Mouse (Mus musculus): Measurements from ENCODE around the gene Mindy4.

Gene Mindy4

DNA sequence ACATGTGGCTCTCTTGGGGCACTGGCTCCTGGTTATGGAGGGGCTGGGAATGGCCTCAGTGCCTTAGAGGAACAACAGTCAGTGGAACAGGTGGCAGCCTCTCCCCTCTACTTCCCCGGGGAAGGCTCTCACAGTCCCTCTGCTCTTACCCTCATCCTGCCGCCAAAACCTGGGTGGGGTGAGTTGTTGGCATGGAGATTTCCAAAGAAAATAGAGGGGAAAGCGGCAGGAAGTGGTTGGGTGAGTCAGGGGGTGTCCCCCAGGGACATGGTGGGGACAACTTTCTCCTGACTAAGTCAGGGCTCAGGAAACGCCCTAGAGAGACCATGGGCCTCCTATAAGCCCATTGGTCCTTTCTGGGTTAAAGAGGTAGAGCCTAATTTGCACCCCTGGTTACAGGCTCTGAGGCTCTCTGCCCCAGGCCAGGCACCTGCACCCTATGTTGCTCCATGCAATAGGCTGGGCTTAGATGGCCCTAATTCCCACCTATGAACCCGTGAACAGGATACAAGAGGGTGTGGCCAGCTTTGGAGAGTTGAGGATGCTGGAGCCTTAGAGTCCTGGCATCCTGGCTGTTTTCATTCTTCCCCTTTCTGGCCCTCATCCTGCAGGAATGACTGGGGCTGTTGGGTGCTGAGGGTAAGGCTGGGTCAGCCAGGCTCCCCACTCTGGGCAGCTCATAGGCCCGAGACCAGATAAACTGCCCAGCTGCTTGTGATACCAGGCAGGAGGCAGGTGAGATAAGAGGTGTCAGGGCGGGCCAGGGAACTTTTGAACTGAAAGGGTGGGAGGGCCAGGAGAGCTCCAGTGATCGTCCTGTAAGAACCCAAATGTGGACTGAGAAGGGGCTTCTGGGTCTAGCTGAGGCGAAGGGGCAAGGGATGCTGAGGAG, 136.0 kb downstream of the Mindy4 start:
- in situ Hi-C loops (cut with MboI): no loop called here

DNA sequence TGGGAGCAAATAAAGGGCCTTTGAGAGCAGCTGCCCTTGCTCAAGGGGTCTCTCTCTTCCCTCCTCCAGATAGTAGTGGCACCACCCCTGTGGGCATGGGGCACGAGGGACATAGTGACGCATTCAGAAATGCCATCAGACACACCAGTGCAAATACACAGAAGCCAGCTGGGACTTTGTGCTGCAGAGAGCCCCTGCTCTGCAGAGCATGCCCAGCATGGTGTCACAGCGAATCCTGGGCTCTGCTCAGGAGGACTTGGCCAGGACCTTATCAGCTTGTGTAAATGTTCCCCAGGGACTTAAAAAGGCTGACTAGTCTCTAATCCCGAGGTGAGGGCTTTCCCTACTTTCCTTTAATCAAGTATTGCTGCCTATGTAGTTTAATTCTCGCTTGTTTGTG, 138.5 kb downstream of the Mindy4 start:
- in situ Hi-C loops (cut with MboI): no loop called here

DNA sequence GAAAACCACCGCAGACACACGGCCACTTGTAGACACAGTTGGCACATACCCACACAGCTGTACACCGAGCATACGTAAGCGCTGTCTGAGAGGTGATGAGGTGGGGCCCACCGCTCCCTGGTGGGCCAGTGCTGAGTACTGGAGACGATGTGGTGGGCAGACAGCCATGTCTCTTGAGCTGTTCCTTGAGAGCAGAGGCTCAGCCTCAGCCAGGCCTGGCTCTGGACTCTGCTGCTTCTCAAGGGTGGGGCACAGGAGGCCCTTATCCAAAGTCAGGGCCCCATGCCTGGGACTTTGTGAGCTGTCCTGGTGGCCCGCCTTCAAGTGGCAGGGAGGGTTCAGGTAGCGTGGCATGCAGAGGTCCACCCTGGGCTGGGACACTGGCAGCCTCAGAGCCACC, 139.1 kb downstream of the Mindy4 start:
- in situ Hi-C loops (cut with MboI): no loop called here

DNA sequence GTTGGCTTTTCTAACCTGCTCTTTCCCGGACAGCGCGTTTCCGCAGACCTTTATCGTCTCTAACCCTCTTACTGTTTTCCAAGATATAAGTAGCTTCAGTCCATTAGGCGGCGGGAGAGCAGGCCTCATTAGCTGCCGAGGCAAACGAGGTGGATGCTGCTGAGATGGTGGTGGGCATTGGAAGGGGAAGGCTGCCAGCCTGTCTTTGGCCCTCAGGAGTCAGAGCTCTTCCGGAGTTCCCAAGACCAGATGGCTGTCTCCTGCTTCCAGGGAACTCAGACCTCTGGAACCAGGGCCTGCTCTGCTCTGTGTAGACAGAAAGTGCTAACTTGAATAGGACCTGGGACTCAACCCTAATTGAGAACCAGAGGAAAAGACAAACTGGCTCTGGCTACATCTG, 140.3 kb downstream of the Mindy4 start:
- in situ Hi-C loops (cut with MboI): no loop called here

DNA sequence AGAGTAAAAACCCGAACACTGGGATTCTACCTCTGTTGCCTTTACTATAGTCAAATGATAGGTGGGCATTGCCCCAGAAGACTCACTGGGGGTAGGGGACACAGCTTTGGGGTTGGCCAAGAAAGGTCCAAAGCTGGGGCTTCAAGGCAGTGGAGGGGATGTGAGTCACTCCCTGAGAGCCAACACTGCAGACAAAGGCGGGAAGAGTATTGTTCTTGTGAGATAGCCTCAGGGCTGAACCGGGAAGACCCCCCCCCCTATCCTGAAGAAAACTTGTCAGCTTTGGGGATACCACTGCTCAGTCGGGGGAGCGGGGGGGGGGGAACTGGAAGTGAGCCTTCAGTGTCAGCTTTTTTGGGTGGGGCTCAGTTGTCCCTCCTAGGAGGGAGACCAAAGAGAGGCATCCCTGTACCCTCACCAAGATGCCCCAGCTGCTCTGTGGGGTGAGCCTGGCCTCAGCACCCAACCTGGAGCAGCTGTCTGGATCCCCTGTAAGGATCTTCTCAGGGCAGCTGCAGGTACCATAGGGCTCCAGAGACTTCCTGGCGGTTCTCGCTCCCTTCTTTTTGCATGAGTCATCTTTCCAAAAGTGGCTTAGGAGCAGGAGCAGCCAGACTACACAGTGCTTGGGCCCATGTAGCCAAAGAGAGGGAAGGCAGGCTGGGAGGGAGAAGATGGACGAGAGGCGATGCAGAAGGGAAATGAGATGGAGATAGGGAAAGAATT, 141.3 kb downstream of the Mindy4 start:
- in situ Hi-C loops (cut with MboI): no loop called here

DNA sequence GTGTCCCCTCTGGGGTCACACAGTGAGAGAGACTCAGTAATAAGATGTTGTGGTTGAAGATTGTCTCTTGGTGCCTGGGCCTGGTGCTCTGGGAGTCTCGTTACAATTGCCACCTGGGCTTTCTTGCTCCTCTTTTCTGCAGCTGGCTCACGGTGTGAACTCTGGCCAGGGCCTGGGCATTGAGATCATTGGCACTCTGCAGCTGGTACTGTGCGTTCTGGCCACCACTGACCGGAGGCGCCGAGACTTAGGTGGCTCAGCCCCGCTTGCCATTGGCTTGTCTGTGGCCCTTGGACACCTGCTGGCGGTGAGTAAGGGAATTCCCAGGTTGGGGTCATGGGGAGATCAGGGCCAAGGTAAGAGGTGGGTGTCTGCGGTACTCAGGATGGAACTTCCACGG, 142.1 kb downstream of the Mindy4 start:
- in situ Hi-C loops (cut with MboI): no loop called here

DNA sequence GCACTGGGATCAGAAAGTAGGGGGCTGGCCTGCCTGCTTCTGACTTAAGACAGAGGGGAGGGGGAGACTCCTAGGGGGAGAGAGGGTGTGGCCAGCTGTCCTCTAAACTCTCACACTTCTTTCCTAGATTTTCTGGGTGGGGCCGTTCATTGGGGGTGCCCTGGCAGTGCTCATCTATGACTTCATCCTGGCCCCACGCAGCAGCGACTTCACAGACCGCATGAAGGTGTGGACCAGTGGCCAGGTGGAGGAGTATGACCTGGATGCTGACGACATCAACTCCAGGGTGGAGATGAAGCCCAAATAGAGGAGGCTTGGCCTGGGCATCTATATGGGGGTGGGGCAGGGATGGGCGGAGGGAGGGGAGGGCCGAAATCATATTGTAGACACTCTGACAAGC, 143.3 kb downstream of the Mindy4 start:
- in situ Hi-C loops (cut with MboI): no loop called here

DNA sequence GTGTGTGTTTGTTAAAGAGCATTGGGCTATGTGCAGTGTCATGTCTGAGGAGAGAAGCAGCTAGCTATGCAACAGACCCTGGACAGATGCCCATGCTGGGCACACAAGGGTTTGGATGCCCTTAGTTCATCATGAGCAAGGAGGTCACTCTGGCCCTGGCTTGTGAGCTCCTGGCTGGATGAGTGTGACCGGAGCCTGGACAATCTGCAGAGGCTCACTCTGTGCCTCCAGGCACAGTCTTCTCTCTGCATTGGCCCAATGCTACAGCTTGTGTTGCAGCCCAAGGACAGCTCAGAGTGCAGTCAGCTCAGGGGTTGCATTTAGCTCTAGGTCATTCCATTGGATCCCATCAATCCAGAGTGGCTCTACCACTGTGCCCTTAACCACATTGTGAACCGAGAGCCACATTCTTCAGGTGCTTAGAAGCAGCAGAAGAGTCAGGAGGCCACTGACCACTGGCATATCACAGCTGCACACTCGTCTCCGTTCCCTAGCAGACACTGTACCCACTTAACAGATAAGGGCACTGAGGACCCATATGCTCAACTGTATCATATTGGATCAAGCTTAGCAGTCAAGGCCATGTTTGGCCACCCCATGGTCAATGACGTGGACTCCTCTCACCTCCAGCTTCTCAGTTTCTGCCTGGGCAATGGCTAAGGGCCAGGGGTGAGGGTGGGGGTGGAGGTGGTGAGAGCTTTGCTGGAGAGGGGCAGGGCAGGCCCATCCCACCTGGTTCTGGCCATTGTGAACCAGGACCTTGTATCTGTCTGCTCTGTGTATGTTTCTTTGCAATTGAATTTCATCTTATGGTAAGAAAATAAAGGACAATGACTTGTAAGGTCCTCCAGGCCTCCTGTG, 144.8 kb downstream of the Mindy4 start:
- in situ Hi-C loops (cut with MboI): no loop called here

DNA sequence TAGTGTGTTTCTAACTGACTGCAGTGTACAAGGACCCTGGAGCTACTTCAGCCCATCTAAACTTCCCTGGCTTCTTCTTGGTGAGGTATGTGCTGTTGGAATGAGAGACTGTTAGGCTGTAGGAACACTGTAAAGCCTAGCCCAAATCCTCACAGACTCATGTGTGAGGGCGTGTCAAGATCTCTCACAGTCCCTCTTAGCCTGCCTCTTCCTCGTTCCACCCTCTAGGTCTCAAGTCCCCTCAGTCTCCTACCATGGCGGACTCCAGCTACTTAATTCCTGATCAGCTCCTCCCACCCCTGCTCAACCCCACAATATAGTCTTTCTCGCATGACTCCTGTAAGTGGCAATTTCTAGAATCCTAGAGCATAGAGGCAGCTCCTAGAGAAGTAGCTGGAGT, 146.0 kb downstream of the Mindy4 start:
- in situ Hi-C loops (cut with MboI): no loop called here

DNA sequence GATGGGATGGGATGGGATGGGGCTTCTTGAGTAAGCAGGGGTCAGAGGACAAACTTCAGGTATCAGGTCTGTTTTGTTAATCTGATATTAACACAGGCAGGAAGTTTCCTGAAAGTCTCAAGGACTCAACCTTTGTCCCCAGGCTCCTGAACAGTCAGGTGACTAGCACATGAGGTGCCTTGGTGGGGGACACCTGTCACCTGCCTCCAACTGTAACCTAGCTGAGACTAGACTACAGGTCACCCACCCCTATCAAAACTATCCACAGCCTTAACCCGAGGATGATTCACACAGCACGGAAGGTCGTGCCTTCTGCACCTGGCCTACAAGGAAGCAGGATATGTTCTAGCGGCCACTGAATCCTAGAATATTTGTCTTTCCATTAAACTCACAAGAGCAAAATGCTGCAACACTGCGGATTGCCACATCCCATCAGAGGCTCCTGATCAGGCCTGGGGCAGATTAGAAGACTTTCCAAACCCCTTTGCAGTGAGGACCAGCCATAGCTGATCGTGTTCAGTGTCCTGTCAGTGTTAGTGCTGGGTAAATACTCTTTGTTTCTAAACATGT, 147.3 kb downstream of the Mindy4 start:
- in situ Hi-C loops (cut with MboI): no loop called here

DNA sequence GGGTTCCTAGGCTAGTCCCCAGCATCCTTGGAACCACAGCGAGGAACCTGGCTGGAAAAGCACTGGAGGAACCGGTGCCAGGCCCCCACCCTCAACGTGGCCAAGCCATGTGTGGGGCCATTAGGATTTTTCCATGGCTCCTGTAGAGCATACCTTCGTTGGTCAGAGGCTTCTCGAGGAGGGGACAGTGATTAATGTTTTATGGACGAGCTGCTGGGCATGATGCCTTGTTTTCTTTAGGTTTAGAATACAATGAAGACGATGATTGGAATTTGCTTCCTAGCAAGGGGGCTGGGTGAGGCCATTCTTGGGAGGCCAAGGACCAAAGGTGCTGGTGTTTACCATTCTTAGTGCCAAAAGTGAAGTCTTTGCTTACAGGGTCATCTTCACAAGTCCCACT, 148.5 kb downstream of the Mindy4 start:
- in situ Hi-C loops (cut with MboI): no loop called here

DNA sequence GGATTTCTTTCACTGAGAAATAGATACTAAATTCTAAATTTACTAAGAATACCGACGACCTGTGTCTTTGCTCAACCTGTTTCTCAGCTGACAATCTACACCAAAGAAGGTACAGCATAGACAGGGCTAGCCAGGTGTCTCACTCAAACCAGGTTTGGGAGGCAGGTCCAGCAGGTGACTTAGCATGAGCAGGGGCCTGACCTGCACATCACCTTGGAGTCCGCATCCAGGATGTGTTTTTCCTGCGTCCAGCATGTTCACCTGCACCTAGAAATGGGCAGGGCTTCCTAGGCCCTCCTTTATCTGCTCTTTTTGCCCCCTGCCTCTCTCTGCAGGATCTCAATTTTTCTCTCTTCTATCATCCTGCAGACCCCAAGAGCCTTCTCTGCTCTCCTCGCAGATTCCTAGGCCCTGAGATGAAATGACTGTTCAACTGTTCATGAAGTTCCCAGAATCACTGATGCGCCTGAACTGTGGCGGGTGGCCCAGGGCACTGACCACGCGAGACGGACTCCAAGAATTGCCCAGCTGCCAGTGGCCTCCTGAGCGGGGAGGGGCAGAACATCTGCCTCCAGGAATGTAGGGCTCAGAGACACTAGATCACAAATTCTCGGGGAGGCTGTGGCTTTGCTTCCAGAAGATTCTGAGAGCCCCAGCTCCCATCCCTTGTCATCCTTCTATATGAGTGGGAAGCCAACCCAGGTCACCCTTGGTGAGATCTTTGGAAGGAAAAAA, 150.7 kb downstream of the Mindy4 start:
- in situ Hi-C loops (cut with MboI): no loop called here

DNA sequence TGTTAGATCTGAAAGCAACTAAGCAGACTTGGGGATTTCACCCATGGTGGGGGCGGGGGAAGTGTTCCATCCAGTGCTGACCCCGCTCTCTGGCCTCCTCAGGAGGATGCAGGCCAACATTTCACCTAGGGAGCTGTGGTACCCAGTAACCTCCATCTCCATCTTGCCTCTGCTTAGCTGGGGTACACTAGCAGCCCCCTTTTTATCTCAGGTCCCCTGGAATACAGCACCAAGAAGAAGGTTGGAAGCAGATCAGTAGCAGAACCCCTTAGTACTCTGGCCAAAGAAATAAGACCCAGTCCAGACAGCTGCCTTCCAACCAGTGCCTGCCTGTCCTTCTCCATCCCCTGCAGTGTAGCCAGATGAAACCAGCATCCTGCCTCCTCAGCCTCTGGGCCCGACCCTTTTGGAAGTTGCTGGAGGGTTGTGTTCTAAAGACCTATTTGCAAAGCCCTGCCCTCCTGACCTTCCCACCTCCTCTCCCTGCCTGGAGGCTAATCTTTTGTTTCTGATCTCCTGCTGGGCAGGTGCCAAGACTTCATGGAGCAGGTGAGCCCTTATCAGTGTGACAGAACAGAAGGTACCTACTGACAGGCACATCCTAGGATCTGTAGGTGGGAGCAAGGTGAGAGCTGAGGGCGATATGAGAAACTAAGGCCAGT, 151.4 kb downstream of the Mindy4 start:
- in situ Hi-C loops (cut with MboI): no loop called here

DNA sequence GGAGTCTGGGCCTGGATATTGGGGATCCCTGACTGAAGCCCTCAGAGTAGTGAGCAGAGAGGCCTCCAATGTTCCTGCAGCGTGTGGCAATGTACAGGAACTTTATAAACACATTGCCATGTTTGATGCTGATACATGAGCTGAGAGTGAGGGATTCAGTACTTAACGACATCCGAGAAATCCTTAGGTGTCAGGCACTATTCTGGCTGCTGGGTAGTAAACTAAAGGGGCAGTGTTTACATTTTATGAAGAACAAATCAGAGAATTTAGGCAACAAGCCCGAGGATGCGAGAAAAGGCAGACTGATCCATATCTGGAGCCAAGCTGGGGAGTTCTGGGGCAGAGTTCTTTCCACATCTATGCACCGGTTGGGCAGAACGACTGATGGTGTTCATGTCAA, 152.4 kb downstream of the Mindy4 start:
- in situ Hi-C loops (cut with MboI): no loop called here

DNA sequence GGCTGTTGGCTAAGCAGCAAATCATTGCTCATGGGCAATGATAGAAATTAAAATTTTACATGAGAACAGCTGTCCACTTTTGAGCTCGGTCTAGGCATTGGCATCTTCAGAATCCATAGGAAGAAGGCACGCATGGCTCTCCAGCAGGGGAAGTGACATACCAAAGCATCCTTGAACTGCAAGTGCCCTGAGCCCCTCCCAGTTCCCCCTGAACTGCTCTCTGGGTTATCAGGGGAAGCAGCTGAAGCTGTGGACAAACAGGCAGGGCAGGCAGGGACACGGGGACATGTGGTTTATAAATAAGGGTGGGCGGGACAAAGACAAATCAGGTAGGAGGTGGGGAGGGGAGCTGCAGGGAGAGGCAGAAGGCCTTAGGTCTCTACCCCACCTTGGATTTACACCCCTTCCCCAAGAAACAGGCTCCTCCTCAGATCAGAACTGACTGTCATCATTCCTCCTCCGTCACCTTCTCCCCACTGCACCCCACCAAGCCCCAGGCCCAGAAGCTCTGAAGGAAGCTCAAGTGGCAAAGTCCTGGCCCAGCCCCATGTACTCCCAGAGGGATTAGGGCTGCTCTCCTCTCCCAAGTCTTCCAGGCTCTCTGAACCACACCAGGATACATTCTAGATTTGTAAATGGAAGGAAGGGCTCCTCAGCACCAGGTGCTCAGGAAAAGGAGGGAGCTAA, 153.0 kb downstream of the Mindy4 start:
- in situ Hi-C loops (cut with MboI): no loop called here

DNA sequence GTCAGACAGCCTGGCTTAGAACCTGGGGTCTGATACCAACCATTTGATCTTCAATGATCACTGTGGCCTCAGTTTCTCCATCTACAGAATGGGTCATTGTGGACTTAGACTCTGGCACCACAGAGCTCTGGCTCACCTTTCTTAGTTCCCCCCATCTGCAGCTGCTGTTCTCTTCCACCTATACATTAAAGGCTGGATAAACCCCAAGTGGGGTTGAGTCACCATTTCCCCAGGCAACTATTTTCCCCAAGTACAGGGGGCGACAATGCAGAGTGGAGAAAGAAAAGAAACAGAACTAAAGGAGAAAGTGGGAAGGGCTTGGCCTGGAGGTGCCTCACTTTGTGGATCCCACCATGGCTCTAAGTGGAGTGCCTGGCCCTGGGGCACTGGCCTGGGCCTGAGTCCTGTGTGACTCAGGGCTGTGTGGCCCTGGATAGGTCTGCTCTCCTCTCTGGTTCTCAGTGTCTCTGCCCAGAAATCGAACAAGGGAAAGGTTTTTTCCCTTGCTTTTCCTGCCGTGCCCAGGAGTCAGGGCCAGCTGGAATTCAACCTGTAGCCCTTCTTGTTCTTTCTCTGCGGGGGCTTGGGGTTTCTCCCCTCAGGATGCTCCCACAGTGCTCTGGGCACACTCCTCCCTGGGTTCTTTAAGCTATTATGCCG, 153.9 kb downstream of the Mindy4 start:
- in situ Hi-C loops (cut with MboI): no loop called here

DNA sequence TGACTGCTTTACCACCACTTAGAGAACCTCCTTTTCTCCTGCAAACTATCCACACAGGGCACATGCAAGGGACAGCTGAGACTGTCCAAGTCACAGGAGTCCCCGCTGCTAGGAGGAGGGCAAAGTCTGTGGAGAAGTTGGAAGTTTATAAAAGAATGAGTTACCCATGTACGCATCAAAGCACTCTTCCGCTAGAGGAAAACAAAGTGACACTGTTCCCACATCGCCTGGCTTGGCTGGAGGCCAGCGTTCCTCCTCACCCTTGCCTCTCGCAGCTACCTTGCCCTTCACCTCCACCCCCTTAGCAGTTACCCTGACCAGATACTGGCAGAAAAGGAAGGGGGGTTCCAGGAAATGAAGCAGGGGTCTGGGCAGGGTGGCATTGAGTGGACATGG, 154.5 kb downstream of the Mindy4 start:
- in situ Hi-C loops (cut with MboI): no loop called here

DNA sequence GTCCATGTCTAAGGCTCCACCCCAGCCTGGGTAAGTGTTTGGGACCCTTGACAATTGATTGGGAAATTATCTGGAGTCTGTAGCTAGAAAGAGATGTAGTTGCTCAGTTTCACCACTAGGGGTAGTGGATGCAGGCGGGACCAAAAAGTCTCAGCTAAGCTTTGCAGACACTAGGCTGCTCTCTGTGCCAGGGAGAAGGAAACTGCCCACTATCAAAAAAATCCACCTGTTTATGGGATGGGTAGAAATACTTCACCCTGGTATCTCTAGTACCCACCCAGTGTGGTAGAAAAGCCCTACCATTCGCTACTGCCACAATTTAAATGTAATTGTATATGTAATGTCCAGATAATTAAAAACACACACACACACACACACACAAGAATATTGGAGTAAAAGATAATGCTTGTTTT, 155.6 kb downstream of the Mindy4 start:
- in situ Hi-C loops (cut with MboI): no loop called here

DNA sequence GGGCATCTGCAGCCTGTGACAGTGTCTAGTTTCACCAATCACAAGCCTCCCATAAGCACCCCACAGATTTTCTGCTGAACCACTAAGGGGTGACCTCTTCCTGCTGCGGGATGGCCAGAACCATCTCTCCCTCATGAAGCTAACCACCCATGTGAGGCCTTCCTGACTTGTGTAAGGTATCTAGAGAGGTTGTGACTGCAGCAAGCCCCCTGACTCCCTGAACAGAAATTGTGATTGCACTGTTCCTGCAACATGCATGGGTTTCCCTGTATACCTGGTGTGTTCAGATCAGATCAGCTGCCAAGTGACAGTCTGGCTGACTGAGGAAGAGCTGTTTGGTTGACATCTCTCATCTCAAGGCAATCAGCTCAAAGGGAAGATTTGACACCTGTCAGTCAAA, 159.5 kb downstream of the Mindy4 start:
- in situ Hi-C loops (cut with MboI): no loop called here

DNA sequence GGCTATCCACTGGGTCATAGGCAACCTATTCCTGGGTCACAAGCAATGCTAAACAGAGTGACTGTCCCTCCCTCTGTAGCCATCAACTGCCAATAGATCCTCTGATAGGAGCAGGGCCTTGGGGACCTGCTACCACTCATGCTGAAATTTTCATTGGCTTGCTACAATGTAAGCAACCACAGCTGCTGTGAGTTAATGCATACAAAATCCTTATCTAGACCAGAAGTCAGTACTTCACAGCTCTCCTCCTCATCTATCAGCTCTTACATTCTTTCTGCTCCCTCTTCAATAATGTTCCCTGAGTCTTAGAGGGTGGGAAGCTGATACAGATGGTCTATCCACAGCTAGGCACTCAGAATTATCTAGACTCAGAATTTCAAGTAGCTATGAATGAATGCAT, 163.9 kb downstream of the Mindy4 start:
- in situ Hi-C loops (cut with MboI): no loop called here

All from mature B cell (primary cell).